Mouse (Mus musculus) heart, adult 8-10 months (tissue): ENCODE results near the gene Zbtb16. TPM values are rescaled to one million over a fixed set of nuclear protein-coding genes. Genes with fewer than 3 reads are reported as not detected.

Source experiments
- DNase-seq: peaks from one replicate; pipeline ENCODE4 v3.0.0; 2022; ENCODE audit warnings: low spot score
- total RNA-seq, 4 experiments: library from RNA; stranded (reverse); gene quantifications; 2 replicates each; pipeline ENCODE4 v1.2.4; 2022

The Zbtb16 gene
- 100 to 1,000 TPM; 105 to 204 (median 152) TPM for total RNA-seq

DNA sequence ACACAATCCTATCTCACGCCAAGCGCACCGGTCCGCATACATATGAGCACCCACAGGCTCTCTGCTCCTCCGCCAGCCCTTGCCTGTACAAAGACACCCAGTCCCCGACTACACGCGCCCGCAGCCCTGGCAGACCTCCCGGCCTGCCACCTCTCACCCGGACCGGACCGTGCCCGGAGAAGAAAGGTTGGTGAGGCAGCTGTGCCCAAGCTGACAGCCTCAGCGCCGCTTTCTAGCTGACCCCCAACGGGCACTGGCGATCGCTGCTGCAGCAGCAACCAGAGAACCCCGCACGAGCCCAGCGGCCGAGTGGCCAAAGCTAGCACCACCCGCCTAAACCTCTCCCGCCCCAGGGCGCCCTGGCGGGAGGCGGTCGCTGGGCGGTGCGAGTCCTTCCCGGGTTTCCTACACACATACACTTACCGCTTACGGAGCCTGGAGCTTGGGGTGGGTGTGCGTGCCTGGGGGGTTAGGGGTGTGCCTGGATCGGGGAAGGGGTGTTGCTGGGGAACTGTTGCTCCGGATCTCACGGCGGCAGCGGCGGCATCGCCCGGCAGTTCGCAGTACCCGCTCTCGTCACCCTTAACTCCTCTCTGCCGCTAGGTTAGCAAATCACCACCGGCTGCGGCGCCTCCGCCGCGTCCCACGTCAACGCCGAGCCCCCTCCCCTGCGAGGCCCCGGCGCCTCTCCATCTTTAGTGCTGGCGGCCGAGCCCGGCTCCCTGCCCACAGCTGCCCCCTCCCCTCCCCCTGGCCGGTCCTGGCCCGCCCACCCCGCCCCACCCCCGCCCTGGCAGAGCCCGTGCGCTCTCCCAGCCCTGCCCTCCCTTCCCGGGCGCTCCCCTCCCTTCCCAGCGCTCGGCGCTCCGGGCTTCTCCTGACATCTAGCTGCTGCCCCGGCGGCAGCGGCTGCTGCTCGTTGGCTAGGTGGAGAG is at the start of gene Zbtb16:
TSS of gene Zbtb16 (minus strand) at position 592 of the 935 bp plus-strand sequence.
- peak; percentile 87 for DNase-seq

DNA sequence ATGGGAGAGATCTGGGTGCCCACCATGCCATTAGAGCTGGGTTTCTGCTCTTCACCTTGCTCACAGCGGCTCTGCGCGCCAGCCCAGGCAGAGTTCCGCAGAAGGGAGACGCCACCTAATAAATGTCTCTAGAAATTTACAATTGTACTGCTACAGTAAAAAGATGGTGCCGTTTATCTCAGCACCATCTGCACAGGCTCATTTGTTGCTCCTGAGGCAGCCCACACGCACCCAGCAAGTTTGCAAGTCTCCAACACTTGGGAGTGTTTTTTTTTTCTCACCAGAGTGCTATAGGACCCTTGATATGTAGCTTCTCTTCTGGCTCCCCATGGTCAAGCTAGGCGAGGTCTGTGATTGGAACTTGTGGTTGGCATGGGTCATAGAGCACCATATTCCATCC is 36.9 kb upstream of the Zbtb16 start:
- DNase-seq: no peak

DNA sequence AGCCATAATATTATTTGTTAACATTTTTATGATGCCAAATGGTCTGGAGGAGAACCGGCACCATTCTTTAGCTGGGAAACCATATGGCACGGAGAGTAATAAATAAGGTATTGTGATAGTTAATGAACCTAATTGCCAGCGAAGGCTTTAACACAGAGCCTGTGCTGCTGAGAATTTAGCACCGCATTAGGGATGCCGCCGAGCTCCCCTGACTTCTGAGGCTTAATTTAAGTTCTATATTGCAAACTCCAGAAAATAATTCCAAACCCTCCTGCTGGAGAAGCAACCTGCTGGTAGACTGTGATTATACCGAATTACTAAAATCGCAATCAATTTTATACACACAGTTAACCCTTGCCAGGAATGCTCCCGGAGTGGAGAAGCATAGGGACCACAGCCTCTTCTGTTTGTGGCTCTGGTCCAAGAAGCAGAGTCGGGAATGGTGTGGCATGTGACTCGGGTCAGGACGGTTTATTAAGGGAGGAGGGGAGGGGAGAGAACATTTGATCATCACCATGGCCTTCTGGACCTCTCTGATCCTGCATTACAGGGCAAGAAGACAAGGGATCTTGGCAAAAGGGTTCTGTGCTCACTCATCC is 30.6 kb upstream of the Zbtb16 start:
- no peak for DNase-seq

DNA sequence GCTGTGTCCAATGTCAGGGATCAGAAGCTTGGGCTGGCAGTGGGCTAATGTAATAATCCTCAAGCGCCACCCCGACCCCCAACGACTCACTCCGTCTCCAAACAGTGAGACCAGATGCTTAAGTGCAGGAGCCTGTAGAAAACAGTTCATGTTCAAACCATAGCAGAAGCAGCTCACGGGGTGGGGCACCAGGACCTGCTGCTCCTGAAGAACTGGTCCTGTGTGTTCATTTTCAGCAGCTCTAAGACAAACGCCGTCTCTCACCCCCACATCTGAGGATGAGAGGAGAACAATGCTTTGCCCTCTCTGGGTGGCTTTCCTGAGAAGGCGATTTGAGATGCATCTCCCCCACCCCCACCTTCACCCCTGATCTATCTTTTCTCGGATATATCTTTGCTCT is 29.2 kb upstream of the Zbtb16 start:
- no peak for DNase-seq

DNA sequence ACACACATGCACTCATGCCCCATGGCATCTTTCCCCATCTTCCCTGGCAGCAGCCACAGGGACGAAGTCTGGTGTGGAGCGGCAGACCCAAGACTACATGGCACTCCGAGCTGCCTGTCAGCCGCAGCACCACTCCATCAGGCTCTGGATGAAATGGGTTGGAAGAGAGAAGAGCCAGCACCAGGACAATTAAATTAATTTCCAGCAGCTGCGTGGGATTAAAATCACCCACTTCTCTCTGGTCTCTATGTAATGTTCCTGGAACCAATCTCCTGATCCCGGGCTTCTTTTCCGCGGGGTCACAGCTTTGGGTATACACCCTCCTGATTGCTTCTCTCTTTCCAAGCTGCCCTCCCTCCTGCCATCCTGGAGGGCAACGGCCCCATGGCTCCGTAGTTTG is 25.5 kb upstream of the Zbtb16 start:
- no peak for DNase-seq

DNA sequence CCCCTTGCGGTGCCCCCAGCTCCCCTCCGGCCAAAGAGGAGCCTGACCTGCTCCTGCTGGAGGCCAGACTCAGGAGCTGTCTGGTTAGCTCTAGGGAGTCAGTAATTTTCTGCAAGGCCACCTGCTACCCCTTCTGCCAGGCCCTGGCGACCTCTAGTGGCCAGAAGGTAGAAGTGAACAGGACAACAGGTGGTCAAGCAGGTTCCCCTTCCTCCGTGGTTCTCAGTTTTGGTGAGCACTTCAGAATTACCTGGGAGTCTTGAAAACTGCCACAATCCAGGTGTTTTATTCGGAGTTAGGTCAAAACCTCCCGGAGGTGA is 24.5 kb upstream of the Zbtb16 start:
- DNase-seq: peak; percentile 72

DNA sequence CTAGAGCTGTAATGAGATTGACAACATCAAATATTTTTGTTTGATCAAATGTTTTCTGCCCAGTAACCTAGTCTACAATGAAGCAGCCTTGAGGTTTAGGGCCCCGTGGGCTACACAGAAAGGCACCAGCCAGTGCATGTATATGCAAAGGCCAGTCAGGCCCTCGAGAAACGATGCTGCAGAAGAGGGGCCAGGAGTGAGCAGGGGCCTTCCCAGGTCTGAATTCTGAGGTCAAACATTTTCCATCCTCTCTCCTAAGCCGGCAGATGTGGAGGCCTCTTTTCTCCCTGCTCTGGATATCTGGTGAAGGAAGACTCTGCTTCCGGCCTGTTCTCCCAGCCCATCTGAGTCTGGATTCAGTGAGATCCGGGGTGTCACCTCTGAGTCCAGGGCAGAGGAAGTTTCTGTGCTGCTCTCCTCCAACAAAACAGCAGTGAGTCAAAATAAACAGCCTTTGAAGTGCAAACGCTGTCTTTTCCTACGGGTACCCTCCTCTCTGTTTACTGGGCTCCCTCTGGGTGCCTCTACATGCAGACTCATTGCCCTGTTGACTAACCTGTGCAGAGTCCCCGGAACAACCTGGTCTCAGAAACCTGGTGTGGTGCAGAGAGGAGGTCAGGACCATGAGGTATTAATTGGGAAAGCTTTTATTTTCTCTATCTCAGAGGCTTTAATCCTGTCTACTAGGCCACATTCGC is 24.0 kb upstream of the Zbtb16 start:
- DNase-seq: no peak

DNA sequence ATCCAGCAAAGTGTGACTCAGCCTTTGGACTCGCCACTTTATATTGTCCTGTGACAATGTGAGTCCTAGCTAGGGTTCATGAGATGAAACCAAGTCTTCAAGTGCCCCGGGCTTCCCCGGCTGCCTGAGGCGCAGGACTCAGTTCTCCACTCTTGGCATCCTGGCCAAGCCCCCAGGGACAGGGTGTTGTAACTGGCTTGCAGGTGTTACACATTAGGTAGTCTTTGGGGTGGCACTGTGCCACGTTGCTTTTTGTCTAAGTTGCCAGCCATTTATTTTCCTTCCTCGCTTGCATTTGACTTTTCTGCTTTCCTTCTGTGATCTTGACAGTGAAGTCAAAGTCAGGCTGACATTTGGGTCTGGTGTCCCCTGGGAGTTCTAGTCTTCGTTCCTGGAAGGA is 21.9 kb upstream of the Zbtb16 start:
- DNase-seq: no peak

DNA sequence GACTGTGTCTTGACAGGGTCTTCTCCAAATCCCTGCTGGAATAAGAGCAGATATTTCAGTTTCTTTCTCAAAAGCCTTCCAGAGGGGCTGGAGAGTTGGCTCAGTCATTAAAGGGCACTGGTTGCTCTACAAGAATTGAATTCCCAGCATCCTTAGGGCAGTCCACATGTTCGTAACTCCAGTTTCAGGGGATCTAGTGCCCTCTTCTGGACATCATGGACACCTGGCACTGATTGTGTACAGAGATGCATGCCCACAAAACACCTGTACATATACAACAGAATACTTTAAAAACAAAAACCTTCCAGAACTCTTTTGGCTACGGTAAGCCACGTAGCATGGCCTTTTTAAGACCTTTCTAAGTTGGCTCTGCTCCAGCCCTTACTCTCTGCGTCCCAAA is 20.2 kb upstream of the Zbtb16 start:
- DNase-seq: no peak

DNA sequence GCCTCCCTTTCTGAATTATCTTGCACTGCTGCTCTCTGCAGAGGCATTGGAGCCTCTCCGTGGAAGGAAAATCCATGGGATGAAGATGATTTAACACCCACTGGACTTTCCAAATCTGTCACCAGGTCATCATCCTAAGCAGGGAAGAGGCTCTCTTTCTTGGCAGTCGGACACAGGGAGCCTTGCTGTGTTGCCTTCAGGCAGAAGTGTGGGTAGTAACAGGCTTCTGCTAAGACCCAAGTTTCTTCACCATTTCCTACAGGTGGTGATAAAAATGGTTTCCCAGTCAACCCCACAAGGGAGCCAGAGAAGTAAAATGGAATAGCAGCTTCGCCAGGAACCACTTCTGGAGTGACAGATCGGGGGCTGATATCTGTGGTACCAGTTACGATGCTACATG is 13.5 kb upstream of the Zbtb16 start:
- no peak for DNase-seq

DNA sequence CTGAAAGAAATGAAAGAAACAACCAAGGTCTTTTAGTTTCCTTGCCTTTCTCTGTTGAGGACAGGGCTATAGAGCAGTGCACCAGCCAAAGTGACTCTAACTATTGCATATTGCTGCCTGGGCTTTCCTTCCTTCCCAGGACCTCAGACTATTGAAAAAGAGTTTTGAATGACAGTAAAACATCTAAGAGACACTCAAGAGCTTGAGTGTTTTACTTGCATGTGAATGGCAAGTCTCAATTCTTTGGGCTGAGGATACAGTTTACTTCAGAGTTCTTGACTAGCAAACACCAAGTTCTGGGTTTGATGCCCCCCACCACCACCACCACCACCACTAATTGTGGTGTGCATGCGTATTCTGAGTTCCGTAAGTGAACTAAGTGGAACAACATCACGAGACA is 3.5 kb upstream of the Zbtb16 start:
- no peak for DNase-seq

DNA sequence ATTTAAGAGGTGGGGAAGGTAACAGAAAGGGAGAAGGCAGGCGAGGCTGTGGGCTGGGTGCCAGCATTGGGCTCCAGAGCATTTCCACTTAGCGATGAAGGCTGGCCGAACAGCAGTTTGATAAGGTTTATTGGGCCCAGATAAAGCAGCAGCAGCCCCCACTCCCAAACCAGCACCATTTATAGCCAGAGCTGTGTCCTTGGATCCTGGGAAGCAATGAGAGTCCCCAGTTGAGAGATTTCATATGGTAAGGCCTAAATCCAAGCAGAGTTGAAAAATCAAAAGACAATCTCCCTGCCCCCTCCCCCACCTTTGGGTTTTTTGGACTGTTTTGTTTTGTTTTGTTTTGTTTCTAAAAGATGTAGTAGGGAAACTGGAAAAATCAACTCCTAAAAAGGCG is 2.3 kb upstream of the Zbtb16 start:
- DNase-seq: no peak

DNA sequence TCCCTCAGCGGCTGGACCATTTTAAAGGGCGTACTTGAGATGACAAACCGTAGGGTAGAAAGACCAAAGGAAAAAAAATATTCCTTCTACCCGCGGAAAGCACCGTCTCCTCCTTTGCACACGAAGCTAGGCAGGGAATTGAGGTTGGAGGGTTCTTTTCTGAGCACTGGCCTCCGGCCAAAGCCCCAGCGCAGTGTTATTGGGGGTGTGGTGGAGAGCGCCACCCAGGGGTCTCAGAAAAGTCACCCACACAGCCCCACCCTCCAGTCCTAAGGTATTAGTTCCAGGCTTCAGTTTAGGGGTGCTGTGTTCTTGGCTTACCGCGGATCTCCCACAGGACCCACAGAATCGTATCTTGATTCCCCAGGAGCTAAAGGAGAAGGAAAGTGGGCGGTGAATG is 1.2 kb upstream of the Zbtb16 start:
- DNase-seq: no peak

DNA sequence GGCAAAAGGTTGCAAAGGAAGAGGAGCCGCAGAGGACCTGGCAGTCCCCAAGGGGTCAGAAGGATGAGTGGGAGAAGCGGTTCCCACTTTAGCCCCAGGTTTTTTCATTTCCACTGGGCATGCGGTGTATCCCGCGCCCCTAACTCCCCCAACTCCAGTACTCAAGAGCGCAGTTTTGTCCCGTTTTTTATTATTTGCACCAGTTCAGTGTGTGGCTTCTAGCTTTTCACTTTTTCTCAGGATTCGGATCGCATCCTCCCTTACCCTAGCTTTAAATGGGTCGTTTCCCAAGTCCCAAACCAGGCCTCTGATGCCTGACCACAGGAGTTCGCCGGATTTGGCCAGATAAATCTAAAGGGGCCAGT is 526 bp upstream of the Zbtb16 start:
- DNase-seq: no peak

DNA sequence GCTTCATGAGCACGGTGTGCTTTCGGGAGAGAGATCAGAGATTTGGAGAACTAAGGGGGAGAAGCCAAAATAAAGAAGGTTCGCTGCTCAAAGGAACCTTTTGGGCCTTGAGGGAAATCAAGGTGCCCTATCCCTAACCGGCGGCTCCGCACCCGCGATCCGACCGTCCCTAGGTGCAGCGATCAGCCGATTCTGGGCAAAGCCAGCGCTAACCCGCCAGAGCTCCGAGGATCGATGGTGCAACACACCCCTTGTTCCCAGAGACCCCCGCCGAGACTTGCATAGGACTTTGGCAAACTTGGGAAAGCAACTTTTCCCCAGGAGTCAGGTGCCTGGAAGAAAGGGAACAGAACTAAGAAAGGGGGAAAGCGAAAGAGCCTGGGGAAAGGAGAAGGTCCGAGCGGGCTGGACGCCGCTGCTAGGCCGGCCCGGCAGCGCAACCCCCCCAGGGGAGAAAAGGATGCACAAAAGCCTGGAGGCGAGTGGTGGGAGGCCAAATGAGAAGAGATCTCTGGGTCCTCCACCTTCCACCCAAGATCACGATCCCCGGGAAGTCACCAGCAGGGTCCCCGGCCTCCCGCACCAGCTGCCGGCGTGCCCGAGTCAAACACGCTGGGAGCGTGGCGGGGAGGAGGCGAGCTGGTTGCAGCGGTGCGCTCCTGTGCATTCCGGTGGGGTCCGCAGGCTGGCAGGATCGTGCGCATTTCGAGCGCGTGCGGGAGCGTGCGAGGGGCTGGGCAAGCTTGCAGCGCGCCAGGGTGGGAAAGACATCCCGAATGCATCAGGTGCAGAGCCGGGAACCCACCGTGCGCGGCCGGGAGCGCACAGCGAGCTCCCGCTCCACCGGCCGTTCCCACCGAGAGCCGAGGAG is 1.2 kb downstream of the Zbtb16 start:
- DNase-seq: no peak

DNA sequence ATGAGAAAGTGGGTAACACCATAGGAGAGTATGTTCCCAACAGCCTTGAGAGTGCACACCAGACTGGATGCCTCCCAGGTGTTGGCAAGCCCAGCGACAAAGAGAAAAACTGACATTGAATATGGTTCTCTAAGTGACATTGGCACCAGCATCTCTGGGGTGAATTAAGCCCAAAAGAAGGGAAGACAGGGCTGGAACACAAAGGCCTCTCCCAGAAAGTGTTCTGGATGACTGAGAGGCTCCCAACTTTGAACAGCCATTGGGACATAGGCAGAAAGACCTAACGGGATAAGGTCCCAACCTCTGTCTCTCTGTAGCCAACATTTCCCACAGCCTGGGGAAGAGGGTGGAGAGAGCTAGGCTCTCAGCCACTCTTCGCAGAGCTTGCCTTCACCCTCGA is 2.0 kb downstream of the Zbtb16 start:
- peak; percentile 40 for DNase-seq

DNA sequence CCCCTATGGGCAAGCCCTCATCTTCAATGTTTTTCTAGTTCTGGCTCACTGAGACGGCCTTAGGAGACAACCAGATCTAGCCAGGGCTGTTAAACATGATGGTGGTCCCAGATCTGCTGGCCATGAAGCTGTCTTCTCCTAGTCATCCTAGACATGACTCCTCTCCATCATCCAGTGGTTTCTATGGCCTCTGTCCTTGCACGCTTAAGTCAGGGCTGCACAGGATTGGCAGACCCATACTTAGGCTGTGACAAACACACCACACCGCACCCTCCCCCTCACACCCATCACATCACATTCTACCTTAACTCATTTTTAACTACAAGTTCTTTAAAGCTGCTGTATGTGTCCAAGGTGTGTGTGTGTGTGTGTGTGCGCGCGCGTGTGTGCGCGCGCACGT is 2.5 kb downstream of the Zbtb16 start:
- DNase-seq: no peak

DNA sequence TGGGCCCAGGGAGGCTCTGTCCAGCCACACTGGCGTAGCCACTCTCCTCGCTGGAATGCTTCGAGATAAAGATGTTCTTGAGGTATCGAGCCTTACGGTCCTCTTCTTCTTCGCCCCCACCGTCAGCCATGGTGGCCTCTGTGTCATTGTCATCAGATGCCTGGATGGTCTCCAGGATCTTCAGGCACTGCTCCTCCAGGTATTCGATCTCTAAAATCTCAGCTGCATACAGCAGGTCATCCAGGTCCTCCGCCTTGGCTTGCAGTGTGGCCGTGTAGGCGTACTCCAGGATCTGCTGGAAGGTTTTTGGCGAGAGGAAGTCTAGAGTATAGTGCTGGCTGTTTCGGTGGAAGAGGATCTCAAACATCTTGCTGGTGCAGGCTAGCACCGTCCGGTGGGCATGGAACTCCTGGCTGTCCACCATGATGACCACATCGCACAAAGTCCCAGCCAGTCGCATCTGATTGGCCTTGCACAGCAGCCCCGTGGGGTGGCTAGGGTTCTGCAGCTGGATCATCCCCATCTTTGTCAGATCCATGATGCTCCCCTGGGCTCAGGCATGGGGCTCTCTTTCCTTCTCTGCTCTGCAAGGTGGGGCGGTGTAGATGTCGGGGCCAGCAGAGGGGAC is 3.4 kb downstream of the Zbtb16 start:
- no peak for DNase-seq

DNA sequence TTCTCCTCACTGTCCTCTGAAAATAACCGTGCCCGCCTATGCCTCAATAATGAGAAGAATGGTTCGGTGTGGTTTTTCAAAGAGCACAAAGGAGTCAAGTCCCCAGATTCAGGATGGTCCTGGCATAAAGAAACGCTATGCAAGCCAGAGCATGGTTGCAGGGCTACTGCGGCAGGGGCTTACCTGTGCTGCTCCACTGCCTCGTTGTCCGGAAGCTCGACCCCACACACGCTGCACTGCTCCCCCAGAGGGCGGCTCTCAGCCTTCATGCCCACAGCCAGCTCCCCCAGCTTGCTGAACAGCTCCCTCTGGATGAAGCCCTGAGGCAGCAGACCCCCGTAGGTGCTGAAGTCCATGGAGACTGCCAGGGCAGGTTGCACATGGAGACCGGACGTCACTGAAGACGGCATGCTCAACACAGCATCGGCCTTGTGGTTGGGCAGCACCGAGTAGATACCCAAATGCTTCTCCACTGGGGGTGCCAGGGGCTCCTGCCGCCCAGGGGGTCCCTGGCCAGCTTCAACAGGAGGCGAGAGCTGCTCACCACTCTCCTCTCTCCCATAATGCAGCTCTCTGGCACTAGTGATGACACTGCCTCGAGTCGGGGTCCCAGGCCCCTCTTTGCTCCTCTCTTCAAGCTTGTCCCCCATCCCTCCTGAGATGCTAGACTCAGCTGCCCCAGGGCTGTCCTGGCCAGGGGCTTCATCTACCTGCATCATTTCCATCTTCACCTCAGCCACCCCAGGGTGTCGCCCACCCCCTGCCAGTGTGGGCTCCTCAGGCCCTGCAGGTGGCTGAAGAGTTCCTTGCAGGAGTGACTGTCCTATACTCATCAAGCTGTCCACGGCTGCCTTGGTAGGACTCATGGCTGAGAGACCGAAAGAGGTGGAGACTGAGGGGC is 4.2 kb downstream of the Zbtb16 start:
- DNase-seq: no peak

DNA sequence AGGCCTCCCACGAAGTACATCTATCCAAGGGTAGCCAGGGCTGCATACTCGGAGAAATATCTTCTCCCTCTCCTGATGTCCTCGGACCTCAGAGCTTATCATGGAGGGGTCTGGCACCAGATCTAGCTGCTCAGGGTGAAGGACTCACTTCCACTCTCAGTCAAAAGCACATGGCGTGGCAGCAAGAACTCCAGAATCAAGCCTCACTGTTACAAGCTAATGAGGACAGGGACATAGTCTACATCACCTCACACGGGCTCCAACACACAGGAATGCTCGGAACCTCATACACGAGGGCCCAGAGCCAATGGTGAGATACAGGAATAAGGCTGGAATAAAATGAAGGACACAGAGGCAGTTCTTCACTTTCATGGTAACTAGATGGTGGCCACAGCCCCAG is 7.2 kb downstream of the Zbtb16 start:
- no peak for DNase-seq
